Mouse (Mus musculus) lung, postnatal 0 days (tissue): ENCODE results near the gene Prdm16.

Source experiments
- CTCF ChIP-seq: IDR thresholded peaks from 2 replicates; pipeline ENCODE4 v1.5.1; 2016; ENCODE audit warnings: antibody characterized with exemption, mild to moderate bottlenecking
- EP300 ChIP-seq: IDR thresholded peaks from 2 replicates; pipeline ENCODE4 v1.6.1; 2016; ENCODE audit warnings: antibody characterized with exemption, mild to moderate bottlenecking, control low read depth

GRCm38 (mm10) chr4:154465123-154465522, 171.6 kb downstream of the Prdm16 start:
- TF ChIP-seq EP300 (no peak), CTCF (no peak)
